Mouse (Mus musculus): ENCODE measurements around the gene Zyg11a. TPM values are rescaled to one million over a fixed set of nuclear protein-coding genes. Genes with fewer than 3 reads are reported as not detected.
"Not testable (repeated sequence)": the region's sequence is repeated elsewhere in the genome, so short reads cannot be mapped to it uniquely, and the experiment has no call there.

Zyg11a gene
- total RNA-seq (2022), result not detected

DNA sequence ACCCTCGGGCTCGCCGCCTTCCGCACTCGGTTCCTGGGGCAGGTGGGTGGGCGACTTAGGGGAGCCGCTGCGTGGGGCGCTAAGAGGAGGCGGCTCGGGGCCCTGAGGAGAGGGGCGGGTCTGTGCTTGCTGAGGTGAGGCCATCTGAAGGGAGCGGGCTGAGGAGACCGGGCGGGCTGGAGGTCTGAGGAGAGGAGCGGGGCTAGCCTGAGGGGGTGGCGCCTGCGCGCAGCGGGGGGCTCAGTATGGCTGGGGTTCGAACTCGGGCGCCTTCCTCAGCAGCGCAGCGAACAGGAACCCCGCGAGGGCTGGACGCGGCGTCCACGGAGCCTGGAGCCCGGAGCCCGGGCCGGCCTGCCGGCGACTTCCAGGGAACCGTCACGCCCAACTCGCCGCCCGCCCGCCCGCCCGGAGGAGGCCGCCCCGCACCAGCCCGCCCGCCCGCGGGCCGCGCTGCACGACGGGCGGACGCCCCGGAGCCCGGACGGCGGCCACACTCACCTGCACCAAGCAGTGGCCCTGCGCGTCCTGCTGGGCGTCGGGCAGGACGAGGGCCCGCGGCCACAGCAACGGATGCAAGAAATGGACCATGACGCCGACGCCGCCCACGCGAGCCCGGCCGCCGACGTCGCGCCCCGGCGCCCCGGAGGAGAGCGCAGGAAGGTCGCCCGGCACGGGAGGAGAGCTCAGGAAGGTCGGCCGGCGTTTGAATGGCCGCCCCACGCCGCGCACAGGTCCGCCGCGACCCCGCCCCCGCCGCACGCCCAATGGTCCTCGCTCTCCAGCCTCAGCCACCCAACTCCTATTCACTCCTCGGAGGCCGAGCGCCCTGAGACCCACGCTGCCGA is at the start of gene Zyg11a:
Zyg11a (minus strand) TSS at position 717 of the 848 bp plus-strand sequence.
- DNase-seq (ENCODE audit: low spot score in 2 of 2), result no peak

DNA sequence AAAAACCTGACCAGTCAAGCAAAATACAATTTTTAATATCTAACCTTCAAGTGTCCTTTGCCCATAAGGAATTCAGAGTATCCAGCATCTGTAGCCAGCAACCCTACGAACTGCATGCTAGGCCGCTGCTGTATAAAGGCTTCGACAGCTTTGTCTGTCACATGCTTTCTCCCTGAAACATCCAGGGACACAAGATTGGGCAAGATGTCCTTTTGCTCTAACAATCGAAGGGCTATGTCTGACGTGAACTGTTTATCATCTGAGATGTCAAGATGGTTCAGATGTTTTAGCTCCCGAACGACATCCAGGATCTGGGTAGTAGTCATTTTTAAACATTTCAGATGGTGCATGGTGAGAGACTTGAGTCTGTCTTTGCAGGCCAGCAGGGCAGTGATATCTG is 47.9 kb upstream of the Zyg11a start:
- DNase-seq (ENCODE audit: low spot score in 2 of 2), result no peak

DNA sequence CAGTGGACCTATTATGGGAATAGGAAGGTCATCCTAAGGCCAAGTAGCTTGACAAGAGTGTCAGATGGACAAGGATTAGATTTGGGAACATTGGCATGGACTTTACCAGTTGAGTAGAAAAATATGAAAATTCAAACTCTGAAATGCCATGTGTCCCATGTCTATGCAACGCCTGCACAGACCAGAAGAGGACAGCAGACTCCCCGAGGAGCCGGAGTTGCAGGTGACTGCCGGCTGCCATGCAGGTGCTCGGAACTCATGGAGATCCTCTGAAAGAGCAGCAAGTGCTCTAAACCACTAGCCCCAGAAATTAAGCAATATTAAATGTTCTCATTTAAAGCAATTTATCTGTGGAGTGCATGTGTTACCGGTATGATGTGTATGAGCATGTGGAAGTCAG is 35.5 kb upstream of the Zyg11a start:
- no peak for DNase-seq (ENCODE audit: low spot score in 2 of 2)

DNA sequence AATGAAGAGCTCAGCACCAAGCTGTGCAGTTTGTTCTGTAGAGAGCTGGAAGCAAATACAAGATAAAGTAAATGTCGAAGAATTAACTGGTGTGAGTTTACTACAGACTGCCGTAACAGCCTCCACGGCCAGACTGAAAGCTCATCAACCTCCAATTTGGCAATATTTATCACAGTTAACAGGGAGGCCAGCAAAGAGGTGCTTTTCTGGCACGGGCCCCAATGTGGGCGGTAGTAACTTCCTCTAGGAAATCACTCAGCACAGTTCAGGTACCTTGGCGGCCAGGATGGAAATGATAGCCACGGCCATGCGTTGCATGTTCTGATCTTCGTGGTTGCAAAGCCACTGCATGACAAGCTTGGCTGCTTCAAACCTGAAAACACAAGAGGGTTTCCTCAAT is 32.7 kb upstream of the Zyg11a start:
- no peak for DNase-seq (ENCODE audit: low spot score in 2 of 2)

DNA sequence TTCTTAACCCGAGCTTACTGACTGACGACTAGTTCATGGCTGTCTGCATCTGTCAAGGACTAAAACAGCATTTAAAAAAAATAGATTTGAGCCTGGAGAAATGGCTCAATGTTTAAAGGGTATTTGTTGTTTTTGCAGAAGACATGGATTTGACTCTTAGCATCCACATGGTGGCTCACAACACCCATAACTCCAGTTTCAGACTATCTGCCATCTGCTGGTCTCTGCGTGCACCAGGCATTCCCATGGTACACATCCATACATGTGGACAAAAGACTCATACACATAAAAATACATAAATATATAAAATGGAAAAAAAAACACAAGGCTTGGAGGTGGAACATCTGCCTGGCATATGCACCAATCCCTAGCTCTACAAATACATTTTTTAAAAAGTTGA is 31.5 kb upstream of the Zyg11a start:
- no peak for DNase-seq (ENCODE audit: low spot score in 2 of 2)

DNA sequence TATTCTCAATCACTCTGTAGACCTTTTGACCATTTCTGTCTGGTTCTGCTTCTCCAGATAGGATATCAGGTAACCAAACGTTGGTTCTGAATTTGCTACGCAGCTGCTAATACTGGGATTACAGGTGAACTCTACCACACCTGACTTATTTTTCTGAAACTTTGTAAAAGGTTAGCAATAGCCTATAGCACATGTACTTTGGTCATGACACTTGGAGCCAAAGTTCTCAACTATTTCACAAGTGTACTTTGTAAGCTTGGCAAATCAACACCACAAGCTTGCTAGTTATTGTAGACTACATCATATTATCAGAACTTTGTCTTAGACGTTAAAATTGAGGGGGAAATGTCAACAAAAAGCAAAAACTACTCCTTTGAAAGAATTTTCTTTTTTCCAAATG is 15.8 kb upstream of the Zyg11a start:
- no peak for DNase-seq (ENCODE audit: low spot score in 2 of 2)

DNA sequence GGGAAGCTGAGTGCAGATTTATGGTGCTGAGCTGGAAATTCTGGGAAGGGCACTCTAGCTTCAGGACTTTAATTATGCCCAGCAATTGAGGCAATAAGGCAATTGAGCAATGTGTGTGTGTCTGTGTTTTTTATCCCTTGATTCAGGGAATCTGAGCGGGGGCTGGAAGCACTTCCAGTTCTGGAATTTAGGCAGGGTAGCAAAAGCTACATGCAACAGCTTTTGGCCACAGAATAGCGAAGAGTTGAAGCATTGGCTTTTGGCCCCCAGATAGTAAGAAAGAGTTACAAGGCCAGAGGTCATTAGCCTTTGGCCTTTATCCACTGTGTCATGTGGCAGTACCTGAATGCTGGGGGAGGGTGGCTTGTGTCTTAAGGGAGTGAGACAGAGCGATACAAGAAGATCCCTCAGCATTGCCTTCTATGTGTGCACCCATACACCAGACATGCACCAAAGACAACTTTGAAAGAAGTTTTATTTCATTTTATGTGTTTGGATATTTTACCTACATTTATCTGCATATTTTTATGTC is 7.6 kb upstream of the Zyg11a start:
- no peak for DNase-seq (ENCODE audit: low spot score in 2 of 2)

DNA sequence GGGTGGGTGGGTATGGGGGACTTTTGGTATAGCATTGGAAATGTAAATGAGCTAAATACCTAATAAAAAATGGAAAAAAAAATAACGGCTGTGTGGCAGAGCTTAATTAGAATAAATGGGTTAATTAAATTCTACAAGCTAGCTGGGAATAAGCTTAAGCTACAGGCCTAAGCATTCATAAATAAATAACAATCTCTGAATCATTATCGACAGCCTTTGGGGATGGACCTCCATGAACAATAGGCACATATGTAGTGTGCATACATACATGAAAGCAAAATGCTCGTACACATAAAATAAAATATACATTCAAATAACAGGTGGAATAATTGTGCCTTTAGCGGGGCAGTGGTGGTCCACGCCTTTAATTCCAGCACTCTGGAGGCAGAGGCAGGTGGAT is 4.7 kb upstream of the Zyg11a start:
- no peak for DNase-seq (ENCODE audit: low spot score in 2 of 2)

DNA sequence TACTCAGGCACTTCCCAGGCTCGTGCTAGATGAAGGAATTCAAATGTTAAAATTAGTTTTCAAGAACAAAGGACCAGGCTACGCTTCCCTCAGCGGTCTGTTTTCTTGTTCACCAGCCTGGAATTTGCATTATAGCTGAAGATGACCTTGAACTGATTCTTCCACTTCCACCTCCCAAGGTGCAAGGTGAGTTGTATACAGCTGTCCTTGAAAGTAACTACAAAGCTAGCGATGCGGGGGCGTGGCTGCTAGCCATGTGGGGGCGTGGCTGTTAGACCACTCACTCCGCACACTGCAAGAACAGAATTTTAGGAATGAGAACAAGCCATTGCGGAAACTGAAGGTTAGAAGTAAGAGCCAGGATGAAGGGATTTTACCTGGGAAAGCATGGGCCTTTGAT is 1.2 kb upstream of the Zyg11a start:
- no peak for DNase-seq (ENCODE audit: low spot score in 2 of 2)

DNA sequence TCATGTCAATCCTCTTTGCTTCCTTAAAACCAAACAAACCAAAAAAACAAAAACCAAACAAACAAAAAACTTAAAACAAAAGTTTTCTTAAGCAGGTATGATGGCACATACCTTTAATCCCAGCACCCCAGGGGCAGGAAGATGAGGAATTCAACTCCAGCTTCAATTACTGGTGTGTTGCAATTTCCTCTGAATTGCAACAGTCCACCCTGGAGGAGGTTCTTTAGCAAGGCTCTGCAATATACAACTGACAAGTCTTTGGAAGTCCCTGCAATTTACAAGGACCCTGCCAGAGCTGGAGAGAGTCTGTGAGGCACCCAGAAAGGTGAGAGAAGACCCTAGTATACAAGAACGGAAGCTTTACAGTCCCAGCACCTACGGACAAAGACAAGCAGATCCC is 4.8 kb downstream of the Zyg11a start:
- no peak for DNase-seq (ENCODE audit: low spot score in 2 of 2)

DNA sequence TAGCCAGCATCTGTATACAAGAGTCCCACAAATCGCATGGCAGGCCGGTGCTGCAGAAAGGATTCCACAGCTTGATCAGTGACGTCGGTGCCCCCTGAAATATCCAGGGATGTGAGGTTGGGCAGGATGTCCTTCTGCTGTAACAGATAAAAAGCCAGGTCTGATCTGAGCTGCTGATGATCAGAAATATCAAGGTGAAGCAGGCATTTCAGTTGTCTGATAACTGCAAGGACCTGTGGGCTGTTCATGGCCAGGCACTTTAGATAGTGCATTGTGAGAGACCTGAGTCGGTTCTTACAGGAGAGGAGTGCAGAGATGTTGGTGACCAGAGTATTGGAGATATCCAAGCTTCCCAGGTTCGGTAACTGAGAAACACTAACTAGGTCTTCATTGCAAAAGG is 13.2 kb downstream of the Zyg11a start:
- no peak for DNase-seq (ENCODE audit: low spot score in 2 of 2)

DNA sequence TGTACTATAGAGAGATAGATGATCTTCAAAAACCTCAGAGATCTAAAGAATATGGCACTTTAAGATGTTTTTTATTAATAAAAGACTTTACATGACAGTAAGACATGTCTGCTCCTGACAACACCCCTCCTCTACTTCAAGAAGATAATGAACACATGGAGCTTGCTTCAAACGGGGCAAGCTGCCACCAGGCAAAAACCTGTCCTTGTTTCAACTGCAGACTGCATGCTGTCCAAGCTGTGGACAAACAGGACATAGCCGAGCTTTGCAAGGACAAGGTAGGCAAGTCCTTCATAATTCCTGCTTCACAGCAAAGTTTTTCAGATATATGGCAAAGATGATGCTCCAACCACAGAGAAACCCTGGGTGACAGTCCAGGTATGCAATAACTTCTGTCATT is 18.6 kb downstream of the Zyg11a start:
- no peak for DNase-seq (ENCODE audit: low spot score in 2 of 2)

DNA sequence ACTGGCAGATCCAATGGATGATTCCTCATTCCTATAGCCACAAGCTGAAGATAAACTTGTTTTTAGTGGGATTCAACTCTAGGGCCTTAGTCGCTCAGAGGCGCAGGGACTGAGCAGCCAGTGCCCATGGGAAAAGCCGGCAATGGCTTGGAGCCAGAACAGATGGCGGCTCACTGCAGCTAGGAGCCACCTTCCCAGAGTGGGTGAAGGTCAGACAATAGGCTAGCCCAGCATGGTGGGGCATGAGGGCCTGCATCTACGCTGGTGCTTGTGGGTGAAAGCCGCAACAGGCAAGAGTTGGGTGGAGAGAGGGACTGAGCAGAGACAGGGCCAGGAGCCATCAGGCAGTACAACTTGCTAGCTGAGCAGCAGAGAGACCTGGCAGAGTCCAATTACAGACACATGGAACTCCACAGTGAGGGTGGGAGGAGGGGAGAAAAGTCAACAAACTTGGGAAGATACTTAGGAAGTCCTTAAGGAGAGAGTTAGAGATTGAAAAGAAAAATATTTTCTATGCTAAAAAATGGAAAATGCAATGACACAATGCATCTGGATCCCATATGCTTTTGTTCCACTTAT is 21.5 kb downstream of the Zyg11a start:
- no peak for DNase-seq (ENCODE audit: low spot score in 2 of 2)

DNA sequence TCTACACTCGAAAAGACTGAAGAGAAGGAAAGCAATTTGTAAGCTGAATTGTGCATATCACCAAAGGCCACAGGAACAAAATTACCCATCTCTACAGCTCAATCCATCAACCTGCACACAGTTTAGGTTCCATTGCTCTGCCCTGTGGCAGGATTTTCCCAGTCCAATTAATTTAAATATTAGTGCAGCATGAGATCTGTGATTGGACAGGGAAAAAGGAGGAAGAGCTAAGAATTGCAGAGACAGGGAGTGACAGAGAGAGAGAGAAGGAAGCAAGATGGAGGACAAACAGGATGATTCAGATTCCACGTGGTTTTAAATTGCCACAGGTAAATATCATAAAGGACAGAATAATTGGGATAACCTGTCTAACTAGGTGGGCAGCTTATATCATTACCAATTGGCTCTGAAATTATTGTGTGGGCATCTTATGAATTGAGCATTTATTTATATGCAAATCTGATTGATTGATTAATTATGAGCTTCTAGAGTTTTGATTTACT is 25.0 kb downstream of the Zyg11a start:
- DNase-seq (ENCODE audit: low spot score in 2 of 2), result no peak

DNA sequence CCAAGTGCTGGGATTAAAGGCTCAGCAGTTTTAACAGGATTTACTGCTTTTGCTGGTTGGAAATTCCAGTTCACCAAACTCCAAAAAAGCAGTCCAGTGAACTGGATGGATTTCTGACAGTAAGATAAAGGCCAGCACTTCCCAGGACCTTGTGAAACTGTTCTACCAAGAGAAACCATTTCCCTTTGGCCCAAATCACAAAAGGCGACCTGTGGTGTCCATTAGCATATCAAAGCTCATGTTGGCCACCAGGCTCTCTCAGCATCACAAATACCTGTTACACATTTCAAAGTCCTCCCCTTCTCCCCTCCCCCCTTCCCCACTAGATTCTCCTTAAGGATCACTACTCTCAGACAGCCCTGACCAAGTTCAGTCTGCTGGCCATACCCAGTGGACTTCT is 35.6 kb downstream of the Zyg11a start:
- DNase-seq (ENCODE audit: low spot score in 2 of 2), result no peak

DNA sequence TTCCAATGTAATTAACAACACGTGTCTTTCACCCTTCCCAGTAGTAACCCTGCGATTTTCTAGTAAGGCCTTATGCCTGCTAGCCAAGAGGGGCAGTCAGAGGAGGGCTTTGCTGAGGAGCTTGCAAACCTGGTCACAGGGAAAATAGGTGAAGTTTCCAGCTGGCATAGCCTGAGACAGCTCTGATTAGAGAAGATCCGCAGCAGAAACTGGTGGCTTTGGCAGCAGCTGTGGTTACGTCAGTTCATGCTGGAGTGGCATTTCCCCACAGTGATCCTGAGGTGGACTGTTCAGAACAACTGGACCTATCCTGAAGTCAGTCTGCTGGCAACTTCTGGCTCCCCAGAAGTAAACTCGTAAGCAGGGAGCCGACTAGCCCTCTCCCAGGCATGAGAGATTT is 49.8 kb downstream of the Zyg11a start:
- no peak for DNase-seq (ENCODE audit: low spot score in 2 of 2)

DNA sequence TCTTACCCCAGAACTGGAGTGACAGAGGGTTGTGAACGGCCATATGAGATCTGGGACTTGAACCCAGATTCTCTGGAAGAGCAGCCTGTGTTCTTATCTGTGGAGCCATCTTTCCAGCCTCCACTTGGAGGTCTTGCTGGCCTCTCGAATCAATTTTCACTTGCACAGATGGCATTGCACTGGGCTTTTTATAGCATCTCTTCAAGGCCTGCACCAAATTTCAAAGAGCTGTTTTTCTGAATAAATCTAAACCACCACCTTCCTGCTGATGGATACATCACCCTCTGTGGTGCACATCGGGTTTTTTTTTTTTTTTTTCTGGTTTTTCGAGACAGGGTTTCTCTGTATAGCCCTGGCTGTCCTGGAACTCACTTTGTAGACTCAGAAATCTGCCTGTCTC is 51.0 kb downstream of the Zyg11a start:
- DNase-seq (ENCODE audit: low spot score in 2 of 2), result no peak

DNA sequence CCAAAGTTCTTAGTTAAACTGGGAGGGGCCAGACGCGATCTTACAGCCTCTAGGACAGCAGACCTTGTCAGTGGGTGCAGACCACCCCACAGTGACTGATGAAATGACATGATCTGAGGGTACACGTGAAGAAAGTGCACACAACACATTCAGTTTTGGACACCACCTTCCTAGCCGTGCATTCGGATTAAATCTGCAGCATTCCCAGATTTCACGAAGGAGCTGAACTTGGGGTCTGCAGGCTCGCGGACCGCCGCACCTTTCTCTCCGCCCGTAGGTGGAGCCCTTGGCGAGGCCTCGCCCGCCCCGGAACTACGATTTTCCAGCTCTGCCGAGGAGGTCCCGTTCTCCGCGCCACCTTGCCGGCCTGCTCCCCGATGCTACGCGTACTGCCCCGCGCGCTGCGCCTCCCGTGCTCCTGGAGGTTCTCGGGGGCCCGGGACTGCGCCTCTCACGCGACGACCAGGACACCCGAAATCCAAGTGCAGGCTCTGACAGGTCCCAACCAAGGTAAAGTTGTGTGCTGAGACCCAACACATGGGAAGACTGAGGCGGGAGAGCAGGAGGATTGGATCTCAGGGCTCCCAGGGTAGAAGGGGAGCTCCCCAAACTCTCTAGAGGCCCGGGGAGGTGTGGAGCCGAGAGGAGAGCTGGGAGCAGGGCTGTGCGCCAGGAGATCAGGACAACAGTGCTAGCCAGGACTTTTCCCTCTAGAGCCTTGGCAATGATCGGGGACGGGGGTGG is 52.5 kb downstream of the Zyg11a start, which contains the start of gene Echdc2:
Echdc2 (plus strand) TSS at position 286 of the 744 bp plus-strand sequence.
- DNase-seq (ENCODE audit: low spot score in 2 of 2), result no peak

DNA sequence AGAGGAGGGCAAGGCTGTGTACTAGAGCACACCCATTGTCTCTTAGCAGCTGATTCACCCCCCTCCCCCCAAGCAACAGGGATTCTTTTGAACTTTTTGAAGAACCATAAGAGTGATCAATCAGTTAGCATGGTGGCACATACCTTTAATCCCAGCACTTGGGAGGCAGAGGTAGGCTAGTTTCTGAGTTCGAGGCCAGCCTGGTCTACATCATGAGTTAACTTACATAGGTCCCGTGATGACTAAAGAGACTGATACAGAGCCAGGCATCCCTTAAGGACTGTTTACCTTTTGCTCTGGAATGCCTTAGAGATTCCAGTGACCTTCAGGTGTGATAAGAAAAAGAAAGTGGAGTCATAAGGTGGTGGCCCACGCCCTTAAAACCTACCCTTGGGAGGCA is 54.6 kb downstream of the Zyg11a start:
- DNase-seq (ENCODE audit: low spot score in 2 of 2), result no peak

DNA sequence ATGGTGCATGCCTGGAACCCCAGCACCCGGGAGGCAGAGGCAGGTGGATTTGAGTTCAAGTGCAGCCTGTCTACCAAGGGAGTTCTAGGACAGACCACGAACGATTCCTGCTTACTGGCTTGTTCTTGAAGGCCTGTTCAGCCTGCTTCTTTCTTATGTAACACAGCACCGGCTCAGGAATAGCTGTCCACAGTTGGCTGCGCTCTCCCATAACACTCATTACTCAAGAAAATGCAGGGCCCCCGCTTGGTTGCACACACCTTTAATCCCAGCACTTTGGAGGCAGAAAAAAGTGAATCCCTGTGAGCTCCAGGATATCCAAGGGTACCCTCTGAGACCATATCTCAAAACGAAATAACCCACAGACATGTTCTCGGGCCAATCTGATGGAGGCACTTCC is 55.9 kb downstream of the Zyg11a start:
- no peak for DNase-seq (ENCODE audit: low spot score in 2 of 2)

DNA sequence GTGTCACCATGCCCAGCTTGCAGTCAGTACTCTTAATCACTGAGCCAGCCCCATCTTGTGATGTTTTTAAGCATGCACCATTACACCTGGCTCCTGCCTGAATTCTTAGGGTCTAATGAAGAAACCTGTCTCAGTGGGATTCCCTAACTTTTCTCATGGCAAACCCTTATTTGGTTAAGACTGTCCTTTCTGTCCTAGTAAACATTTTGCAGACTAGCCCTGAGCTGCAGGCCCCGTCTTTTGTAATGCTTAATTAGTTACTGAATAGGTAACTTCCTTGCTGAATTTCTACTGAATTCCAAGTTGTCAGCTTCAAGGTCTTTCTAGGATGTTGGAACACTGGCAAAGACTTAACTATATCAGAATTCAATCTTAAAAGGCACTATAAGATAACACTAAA is 62.7 kb downstream of the Zyg11a start:
- not testable (repeated sequence) for DNase-seq (ENCODE audit: low spot score in 2 of 2)

DNA sequence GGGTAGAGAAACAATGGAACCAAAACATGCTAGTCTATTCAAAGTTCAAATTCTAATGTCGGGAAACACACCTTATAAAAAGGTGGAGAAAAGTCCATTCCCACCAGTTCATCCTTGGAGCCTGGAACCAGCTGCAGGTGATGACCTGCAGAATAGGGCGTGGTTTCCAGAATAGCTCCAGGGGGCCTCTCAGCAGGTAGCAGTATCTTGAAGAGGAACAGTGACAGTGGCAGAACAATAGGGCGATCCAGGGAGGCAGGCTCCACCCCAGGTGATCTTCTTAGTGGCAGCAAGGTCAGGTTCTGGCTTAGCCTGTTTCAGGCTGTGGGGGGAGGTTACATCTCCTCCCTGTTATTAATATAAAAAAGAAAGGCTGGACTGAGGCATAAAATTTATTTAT is 72.3 kb downstream of the Zyg11a start:
- not testable (repeated sequence) for DNase-seq (ENCODE audit: low spot score in 2 of 2)
